Mouse (Mus musculus): Measurements from ENCODE around the gene Map2k2. TPM values are rescaled to one million over a fixed set of nuclear protein-coding genes. Genes with fewer than 3 reads are reported as not detected.

Map2k2 gene
- total RNA-seq, 2 experiments from 2014 or later, result 40.6 to 47.8 TPM

DNA sequence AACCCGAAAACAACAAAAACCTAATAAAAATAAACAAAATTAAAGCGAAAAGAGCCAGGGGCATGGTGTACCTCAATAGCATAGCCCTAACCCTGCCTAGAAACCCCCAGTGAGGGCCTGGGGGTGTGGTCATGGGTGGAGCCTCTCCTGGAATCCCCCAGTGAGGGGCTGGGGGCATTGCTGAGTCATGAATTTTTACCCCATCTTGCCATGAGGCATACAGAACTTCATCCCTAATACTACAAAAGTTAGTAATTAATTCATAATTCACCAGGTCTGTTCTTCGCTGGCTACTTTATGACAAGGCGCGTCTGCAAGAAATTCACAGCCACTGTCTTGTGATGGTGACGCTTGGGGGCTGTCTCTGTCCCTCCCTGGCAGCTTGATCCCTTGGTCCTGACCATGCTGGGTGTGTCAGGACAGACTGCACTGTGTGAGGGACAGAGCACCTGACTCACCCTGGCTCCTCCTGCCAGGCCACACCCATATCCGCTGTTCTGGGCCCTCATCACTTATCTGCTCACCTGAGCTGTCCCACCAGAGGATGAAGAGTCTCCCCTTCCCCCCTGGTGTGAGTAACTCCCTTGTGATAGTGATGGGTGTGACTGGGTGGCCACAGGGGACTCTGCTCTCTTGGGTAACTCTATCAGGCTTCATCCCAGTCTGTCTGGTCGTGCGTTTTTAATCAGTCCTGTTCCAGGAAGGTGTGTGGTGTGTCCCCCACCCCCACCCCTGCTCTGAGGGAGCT lies 10.6 kb upstream of the Map2k2 start:
- no peak for ATAC-seq (ENCODE audit: poor library complexity, severe bottlenecking)

DNA sequence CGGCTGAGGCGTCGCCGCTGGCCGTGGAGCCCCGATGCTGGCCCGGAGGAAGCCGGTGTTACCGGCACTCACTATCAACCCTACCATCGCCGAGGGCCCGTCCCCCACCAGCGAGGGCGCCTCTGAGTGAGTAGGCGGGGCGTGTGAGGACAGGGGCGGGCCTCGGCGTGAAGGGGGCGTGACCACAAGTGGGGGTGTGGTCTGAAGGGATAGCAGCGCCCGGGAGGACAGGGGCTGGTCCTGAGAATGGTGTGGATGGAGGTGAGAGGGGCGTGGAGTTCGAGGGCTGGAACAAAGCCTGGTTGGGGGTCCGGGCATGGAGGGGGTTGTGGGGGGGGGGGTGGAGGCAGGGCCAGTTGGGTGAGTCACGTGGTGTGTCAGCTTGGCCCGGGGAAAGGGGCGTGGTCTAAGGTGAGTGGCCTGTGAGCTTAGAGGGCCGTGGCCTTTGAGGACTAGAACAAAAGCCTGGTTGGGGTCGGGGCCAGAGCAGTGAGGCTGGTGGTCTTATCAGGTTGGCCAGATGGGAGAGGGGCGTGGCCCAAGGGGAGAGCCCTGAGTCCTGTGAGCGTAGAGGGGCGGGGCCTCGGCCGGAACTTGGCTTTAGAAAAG lies 502 bp downstream of the Map2k2 start:
- peak; percentile 81 for ATAC-seq (ENCODE audit: poor library complexity, severe bottlenecking)

DNA sequence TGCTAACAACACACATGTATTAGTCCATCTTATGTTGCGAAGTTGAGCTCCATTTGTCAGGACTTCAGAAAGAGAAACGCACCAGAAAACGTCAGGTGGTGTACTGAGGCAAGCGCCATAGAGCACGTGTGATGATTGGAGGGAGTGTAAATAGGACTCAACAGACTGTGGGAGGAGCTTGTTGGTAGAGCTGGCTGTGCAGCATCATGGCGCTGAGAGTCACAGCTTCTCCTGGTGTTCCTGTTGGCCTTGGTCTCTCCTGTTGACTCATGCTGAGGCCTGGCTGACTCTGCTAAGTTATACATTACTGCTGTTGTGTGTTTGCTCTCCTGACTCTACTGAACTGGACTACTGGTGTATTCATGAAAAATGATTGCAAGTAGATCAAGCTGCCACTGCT lies 7.2 kb downstream of the Map2k2 start:
- no peak for ATAC-seq (ENCODE audit: poor library complexity, severe bottlenecking)

DNA sequence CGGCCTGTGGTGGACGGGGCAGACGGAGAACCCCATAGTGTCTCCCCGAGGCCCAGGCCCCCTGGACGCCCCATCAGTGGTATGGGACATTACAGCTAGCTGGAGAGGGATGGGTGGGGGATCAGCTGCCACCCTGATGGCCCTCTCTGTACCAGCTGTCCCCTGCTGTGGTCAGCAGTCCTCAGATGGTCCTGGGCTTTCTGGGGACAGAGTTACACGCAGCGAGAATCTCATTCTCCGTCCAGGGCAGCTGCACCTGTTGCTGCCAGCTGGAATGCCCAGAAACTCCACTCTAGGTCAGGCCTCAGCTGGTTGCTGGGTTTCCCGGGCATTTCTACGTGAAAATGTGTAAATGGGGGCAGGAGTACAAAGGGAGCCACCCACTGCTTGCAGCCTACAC lies 13.9 kb downstream of the Map2k2 start:
- ATAC-seq (ENCODE audit: poor library complexity, severe bottlenecking), result no peak

DNA sequence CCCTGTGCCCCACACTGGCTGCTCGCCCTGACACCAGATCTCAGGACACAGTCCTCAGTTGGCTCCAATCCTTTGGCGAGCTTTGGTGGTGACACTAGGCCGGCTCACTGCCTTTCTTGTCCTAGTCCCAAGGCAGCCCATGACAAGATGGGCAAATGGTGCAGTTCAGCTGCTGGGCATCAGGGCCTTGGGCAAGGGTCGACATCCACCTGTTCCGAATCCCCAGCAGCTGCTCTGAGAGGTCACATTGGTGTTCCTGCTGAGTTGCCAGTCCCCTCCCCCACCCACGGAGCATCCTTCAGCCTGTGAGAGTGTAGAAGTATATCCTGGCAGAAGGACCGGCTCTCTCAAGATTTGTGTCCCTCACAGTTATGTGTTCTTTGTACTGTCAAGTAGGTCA lies 14.9 kb downstream of the Map2k2 start:
- ATAC-seq (ENCODE audit: poor library complexity, severe bottlenecking), result no peak

DNA sequence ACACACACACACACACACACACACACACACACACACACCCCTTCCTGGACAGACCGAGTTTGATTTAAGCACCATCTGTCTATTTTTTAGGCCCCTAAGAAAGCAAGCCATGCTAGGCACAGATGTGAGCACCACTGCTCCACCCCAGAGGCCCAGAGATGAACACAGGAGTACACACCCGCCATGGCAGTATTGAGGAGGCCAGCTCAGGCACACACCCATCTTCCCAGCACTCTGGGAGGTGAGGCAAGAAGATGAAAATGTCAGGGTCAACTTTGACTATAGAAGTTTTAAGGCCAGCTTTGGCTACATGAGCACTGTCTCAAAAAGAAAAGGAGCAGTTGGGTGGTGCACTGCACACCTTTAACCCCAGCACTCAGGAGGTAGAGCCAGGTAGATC lies 17.2 kb downstream of the Map2k2 start:
- ATAC-seq (ENCODE audit: poor library complexity, severe bottlenecking), result no peak

DNA sequence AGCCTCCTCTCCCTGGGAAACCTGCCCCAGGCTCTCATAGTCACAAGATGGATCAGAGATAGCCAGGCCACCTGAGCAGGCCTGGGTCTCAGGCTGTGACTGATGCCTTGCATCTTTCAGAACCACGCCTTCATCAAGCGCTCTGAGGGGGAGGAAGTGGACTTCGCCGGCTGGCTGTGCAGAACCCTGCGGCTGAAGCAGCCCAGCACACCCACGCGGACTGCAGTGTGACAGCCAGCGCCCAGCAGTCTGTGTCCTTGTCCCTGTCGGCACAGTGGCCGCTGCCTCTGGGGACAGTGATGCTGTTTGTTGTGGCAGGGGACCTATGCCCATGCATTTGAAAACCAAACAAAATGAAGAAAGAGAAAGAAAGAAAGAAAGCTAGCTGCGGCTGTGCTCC lies 17.8 kb downstream of the Map2k2 start:
- no peak for ATAC-seq (ENCODE audit: poor library complexity, severe bottlenecking)

DNA sequence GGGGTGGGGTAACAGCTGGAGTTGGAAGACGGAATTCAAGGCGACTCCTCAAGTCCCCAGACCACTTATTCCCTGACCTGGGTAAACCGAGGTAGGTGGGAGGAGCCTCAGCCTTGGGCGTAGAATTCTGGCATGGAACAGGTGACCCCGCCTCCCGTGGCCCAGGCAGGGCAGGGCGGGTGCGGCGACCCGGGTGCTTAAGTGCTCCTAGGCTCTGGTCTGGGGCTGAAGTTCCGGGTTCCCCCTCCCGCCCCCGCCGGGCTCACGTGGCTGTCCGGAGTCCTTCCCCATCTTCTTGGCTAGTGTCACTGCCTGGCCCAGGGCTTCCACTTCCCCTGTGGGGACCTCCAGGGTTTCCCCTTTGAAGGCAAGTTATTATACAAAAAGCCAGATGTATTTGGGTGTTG lies 28.5 kb downstream of the Map2k2 start:
- ATAC-seq (ENCODE audit: poor library complexity, severe bottlenecking), result peak; percentile 58

DNA sequence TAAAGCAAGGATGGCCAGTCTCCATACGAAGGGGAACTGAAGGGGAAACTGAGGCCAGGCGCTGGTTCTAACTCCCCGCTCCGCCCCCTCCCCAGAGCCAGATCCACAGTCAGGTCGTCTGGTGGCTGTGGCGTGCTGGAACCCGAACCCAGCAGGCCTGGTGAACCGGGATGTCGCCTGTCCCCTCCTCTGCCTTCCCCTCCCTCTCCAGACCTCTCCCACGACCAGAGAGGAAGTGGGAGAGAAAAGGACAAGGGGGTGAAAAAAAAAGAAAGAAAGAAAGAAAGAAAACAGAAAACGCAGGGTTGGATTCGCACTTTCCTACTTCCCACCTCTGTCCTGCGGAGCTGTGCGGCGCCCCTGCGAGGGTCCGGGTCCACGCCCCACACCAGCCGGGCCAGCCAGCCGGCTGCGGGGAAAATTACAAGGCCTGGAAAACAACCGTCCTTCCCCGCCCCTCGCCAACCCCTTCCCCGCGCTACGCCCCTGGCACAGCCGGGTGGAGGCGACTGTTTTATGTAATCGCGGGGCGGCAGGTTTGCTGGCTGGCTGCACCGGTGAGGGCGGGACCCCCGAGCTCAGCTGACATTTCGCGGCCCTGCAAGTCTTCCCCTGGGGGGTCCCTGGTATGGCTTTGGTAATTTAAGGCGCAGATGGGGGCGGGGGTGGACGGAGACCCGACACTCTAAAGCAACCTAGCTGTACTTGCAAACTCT lies 29.4 kb downstream of the Map2k2 start, which contains the start of gene Zbtb7a:
TSS of gene Zbtb7a (plus strand) at position 255 of the 716 bp plus-strand sequence.
- ATAC-seq (ENCODE audit: poor library complexity, severe bottlenecking), result no peak

DNA sequence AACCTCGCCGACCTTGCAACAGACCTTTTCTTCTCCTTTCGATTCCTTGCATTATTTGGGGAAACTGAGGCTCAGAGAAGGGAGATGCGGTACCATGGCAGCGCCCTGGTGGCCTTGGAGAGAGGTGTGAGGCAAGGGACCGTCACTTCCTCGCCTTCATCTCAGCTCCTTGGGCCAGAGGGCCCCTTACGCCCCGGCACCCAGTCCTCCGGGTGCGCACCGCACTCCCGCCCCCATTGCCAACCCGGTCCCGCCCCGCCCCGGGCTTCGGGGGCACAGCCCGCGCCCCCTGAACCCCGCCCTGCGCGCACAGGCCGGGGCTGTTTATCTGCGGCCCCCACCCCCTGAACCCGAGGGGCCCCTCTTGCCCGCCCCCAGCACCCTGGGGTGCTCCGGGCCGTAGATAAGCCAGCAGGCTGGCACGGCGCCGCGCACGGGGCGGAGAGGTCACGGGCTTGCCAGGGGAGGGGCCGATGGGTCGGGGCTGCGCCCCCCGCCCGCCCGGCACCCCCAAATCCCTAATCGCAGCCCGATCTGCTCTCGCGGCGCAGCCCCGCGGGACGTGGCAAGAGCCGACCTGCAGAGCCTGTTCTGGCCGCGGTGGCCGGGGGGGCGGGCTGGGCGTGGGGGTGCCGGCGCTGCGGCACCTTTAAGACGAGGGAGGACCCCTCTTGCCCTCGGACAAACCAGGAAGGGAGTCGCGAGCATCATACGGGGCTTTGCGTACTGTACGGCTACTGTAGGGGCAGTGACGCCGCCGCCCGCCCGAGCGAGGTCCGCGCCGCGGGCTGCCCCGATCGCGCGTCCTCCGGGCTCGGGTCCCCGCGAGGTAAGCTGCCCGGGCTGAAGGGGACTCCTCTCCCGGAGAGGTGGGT lies 30.4 kb downstream of the Map2k2 start:
- peak; percentile 10 for ATAC-seq (ENCODE audit: poor library complexity, severe bottlenecking)

DNA sequence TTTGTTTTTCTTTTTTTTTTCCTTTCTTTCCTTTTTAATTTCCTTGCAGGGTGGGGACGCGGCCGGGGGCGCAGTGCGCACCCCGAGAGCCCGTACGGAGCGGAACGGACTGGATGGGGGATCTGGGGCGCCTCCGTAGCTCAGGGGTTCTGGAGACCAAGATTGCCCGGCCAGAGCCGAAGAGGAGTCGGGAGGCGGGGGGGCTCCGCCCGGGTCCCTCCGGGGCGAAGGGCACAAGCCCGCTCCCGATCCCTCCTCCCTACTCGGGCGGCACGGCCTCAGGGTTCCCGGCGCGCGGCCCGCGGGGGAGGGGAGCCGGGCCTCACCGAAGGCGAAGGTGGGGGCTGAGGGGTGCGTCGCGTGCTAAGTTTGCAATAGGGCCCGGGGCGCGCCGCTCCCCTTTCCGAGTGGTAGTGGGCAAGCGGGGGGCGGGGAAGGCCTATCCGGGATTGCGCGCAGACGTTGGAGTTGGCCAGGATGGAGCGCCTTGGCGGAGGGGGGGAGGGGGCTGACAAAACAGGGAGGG lies 31.1 kb downstream of the Map2k2 start:
- ATAC-seq (ENCODE audit: poor library complexity, severe bottlenecking), result no peak

DNA sequence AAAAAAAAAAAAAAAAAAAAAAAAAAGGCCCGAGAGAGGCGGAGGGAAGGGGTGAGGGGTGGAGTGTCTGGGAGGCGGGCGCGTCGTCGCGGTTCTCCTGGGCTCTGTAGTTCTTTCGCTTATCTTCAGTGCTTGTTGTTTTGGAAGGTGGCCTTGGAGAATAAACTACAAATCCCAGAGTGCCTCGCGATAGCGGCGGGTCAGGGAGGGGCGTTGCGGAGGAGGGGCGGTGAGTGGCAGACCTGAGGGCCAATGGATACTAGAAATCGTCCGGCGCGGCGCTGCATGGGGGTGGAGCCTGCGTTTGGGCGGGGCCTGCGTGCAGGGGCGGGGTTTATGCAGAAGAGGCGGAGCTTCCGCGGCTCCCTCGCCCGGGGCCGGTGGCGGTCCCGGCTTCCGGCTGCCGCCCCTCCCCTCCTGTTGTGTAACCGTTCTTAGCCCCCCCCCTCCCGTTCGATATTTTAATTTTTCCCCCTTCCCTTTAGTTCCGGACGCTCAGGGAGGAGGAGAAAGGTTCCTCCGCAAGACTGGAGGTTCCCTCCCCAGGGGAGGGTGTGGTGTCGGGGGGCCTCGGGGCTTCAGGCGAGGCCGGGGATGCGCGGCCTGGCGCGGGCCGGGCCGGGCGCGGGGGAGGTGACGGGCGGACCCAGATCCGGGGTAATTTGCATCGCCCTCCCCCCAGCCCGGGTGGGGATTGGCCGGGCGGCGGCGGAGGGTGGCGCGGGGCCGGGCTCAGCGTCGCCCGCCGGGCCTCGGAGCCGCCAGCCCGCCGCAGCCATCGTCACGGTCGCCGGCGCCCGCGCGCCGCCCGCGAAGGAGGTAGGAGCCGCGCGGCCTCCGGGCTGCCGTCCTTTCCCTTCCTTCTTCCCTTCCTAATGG lies 31.8 kb downstream of the Map2k2 start:
- peak; percentile 70 for ATAC-seq (ENCODE audit: poor library complexity, severe bottlenecking)

DNA sequence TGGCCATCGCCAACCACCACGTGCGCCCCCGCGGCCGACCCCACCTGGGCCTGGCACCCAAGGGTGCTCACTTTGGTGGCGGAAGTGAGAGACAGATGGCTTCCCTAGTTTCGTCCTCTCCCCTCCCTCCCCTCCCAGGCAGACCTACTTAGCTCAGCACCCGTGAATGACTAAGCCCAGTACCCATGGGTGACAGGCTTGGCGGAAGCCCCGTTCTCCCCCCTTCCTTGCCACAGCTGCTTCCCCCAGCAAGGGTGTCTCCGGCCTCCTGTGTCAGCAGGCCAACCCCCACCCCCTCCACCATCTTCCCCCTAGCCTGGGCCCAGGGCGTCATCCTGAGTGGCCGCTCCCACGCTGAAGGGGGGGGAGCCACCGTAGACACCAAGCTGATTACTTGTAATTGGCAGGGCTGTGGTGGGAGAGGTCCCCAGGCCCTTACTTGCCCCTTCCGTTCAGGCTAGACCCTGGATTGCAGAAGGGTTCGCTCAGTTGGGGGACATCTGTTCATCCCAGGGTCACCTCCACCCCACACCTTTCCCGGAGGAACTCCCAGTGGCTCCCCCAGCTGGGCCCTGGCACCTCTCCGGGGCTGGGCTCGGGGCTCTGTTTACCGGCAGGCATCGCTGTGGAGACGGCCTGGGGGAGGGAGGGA lies 32.5 kb downstream of the Map2k2 start:
- ATAC-seq (ENCODE audit: poor library complexity, severe bottlenecking), result peak; percentile 6

DNA sequence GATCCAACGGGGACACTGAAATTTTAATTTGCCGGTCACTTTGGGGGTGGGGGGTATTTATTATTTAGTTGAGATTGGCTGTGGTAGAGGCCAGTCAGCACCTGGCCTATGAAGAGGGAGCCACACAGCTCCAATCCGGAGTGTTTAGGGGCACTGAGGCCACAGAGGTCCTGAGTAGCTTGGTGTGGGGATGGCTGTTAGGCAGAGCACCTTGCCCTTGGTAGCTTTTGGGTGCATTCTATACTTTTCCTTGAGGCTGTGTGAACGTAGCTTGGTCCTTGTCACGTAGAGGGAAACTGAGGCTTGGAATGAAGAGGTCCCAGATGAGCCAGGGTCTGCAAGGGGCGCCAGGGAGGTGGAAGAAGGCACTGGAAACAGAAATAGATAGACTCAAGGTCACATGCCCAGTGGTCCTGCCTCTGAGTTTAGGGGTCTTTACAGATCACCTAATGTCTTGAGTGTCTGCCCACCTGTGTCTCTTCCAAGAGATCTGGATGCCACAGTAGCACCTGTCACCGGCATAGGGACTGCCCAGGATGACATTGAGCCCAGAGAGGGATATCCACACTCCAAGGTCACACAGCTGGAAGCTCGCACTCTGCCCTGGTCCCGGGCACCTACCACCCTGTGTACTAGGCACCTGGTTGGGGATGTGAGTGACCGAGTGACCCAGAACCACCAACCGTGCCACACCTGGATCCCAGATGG lies 33.3 kb downstream of the Map2k2 start:
- no peak for ATAC-seq (ENCODE audit: poor library complexity, severe bottlenecking)

DNA sequence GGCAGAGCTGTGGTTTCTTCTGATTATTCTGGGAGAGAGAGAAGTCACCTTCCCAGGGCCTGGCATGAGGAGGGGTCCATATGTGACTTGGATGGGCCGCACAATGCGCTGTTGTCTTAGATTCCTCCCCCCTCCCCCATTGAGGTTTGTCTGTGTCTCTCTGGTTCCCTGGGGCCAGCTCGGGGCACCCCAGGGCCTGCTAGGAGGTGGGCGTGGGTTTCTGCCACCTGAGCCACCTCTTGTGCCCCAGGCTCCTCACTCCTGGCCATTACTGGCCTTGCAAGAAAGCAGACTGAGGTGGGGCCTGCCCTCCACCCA lies 33.8 kb downstream of the Map2k2 start:
- no peak for ATAC-seq (ENCODE audit: poor library complexity, severe bottlenecking)

DNA sequence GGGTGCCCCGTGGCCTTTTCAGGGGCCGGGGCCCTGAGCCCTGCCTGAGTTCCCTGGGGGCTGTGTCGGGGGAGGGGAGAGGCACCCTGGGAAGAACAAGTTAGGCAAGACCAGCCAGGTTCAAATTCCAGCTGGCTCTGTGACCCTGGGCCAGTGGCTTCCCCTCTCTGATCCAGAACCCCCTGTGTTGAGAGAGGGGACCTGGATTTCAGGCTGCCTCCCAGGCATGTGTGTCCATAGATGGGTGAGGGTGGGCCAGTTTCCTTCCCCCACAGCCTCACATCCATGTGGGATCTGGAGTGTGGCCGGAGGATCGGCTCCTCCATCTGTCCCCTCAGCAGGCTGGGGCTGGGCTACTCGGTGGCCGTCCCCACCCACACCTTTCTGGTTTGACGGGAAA lies 34.3 kb downstream of the Map2k2 start:
- ATAC-seq (ENCODE audit: poor library complexity, severe bottlenecking), result no peak

DNA sequence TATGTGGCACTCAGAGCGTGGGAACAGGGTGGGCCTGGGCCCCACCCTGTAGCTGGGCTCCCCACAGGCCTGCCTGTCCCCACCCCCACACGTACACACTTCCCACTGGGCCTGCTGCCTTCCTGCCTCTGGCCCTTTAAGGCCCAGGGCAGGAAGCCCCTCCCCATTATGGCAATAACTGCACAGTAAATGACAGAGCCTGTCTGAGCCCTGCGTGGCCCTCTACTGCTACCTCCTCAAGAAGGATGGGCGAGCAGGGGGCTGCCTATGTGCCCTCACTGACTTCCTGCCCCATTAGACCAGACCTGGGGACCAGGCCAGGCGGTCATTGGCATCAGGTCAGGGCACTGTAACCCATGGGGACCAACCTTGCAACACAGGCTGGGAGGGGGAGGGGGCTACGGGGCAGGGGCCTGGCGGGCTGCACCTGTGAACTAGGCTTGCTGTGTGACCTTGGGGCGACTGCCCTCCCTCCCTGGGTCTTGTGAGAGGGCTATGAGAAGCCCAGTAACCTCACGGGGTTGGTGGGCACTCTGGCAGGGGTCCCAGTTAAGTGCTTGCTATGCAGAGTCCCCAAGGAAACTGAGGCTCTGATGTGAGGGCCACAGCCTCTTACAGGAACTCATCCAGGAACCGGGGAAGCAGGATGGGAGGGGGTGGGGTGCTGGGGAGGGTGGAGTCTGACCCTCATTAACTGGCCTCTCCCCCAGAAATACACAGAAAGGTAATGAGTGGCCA lies 35.2 kb downstream of the Map2k2 start:
- ATAC-seq (ENCODE audit: poor library complexity, severe bottlenecking), result no peak

Data from megakaryocyte, adult 5-6 weeks (primary cell).